Mouse (Mus musculus) neural tube, embryonic 11.5 days (tissue): ENCODE measurements around the gene Dcx. TPM values are rescaled to one million over a fixed set of nuclear protein-coding genes. Genes with fewer than 3 reads are reported as not detected.

Experiments used
- ATAC-seq: fragments of 200-750 bp; cut with Nextera tagmentation; 2 replicates; pipeline ENCODE4 v1.8.0; 2017; ENCODE audit warnings: moderate number of reproducible peaks, mild to moderate bottlenecking, moderate TSS enrichment, moderate library complexity; ENCODE audit not compliant: insufficient read depth, low FRiP score, low TSS enrichment
- DNase-seq: peaks from one replicate; pipeline ENCODE4 v3.0.0-alpha.2; 2015; ENCODE audit warnings: low spot score
- H3K27ac ChIP-seq: fragments of 300-500 bp; sonication (generic); 2 replicates; pipeline ENCODE4 v1.5.1; 2014; ENCODE audit warnings: low read depth, mild to moderate bottlenecking, low read length
- H3K27me3 ChIP-seq: fragments of 300-500 bp; sonication (generic); 2 replicates; pipeline ENCODE4 v1.6.1; 2014; ENCODE audit warnings: mild to moderate bottlenecking, low read length, mixed read lengths; ENCODE audit not compliant: control insufficient read depth, insufficient read depth
- H3K36me3 ChIP-seq: fragments of 300-500 bp; sonication (generic); 2 replicates; pipeline ENCODE4 v1.6.1; 2014; ENCODE audit warnings: mild to moderate bottlenecking, low read length, moderate library complexity, mixed read lengths; ENCODE audit not compliant: control insufficient read depth, insufficient read depth
- H3K4me1 ChIP-seq: fragments of 300-500 bp; sonication (generic); 2 replicates; pipeline ENCODE4 v1.6.1; 2014; ENCODE audit warnings: low read length, mixed read lengths; ENCODE audit not compliant: control insufficient read depth, insufficient read depth
- H3K4me2 ChIP-seq: fragments of 300-500 bp; sonication (generic); 2 replicates; pipeline ENCODE4 v1.6.1; 2014; ENCODE audit warnings: low read depth, mild to moderate bottlenecking, moderate library complexity
- H3K4me3 ChIP-seq: fragments of 300-500 bp; sonication (generic); 2 replicates; pipeline ENCODE4 v1.5.1; 2014; ENCODE audit warnings: low read depth, low read length
- H3K9ac ChIP-seq: fragments of 300-500 bp; sonication (generic); 2 replicates; pipeline ENCODE4 v1.6.1; 2014; ENCODE audit warnings: mild to moderate bottlenecking, low read length
- H3K9me3 ChIP-seq: fragments of 300-500 bp; sonication (generic); 2 replicates; pipeline ENCODE4 v1.6.1; 2016; ENCODE audit warnings: low read length; ENCODE audit not compliant: control insufficient read depth
- WGBS: fragments of 180-500 bp; shearing (Covaris S2); extraction: QIAGEN DNeasy Blood & Tissue Kit; methylation state at CpG from one replicate; pipeline ENCODE4 v1.1.7; 2014; 5-methylcytosine and 5-hydroxymethylcytosine counted together
- polyA plus RNA-seq: library from polyadenylated mRNA; unstranded; fragments of >200 nt; fragmentation: Nextera tagmentation; extraction: Ambion mirVana; gene quantifications from 2 replicates; pipeline ENCODE4 v1.2.1, GENCODE M21; 2014

The Dcx gene
- polyA plus RNA-seq, result 160 and 182 TPM in 2 replicates

- Histone ChIP-seq H3K27me3 (no peaks in the 10 kb centered on the region), H3K4me1 (no peaks in the 10 kb centered on the region), H3K27ac (peak within 1 kb of the TSS; percentile 75), H3K4me3 (peak within 1 kb of the TSS; percentile 31), H3K4me2 (no peak within 1 kb of the TSS), H3K9me3 (no peaks in the 10 kb centered on the region), H3K9ac (peak within 1 kb of the TSS; percentile 45), H3K36me3 (no peaks in the 10 kb centered on the region)
- peak; percentile 58; the same call in 1 of the 2 replicates for ATAC-seq
- 36% methylated on average over 8 of the region's 8 CpGs for WGBS
- DNase-seq, result peak; percentile 17
Observed at GRCm38 (mm10) chrX:143932958-143933357, at the start of gene Dcx. TSS of gene Dcx (minus strand) at chrX:143933311.

- WGBS, result 66% methylated on average over 6 of the region's 6 CpGs
- Histone ChIP-seq H3K9me3 (no peaks in the 10 kb centered on the region), H3K4me1 (no peaks in the 10 kb centered on the region), H3K4me2 (no peak overlapping the region), H3K9ac (no peak overlapping the region), H3K27ac (no peak overlapping the region), H3K36me3 (no peaks in the 10 kb centered on the region), H3K4me3 (no peak overlapping the region), H3K27me3 (no peaks in the 10 kb centered on the region)
- peak; percentile 9 for DNase-seq
- ATAC-seq, result no peak
Observed at GRCm38 (mm10) chrX:143966249-143966648, 33.1 kb upstream of the Dcx start.

DNA sequence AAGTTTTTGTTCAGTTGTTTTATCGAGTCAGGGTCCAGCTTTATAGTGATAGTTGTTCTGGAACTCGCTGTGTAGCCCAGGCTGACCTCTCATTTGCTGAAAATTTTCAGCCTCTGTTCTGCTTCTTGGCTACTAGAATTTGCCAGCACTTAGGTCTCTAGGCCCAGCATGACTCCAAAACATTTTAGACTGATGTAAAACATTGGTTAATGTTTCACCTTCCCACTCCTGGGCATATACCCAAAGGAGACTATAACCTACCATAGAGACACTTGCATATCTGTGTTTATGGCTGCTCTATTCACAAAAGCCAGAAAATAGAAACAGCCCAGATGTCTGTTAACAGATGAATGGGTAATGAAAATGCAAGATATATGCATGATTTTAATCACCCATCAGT is 560 bp upstream of the Dcx start:
- no peak for DNase-seq
- Histone ChIP-seq H3K9ac (no peak overlapping the region), H3K4me1 (no peaks in the 10 kb centered on the region), H3K4me3 (no peak overlapping the region), H3K36me3 (no peaks in the 10 kb centered on the region), H3K27ac (no peak overlapping the region), H3K9me3 (no peaks in the 10 kb centered on the region), H3K27me3 (no peaks in the 10 kb centered on the region), H3K4me2 (no peak overlapping the region)
- no peak for ATAC-seq
- 80% methylated on average over 2 of the region's 2 CpGs for WGBS

DNA sequence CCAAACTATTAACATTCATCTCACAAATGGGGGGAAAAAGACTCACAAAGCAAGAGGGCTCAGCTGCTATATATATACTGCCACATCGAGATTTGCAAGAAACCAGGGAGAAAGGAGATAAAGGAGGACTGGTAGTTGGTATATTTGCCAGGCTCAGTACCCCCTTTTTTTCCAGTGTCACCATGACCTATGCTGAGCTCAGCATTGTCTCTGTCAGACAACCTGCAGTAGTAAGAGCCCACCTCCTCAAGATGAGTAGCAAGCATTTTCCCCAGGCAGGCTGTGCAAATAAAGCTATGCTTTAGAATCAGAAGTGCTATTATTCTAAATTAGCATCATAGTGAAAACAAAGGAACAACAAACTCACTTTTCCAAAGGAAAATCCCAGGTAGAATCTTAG is 581 bp downstream of the Dcx start:
- ATAC-seq, result peak; percentile 64; the same call in 1 of the 2 replicates

GRCm38 (mm10) chrX:143931400-143932185 is 1.5 kb downstream of the Dcx start:
- Histone ChIP-seq H3K27ac (peak overlapping the region; percentile 75), H3K4me1 (no peaks in the 10 kb centered on the region), H3K4me2 (peak overlapping the region; percentile 31; the same call in 1 of the 2 replicates), H3K9me3 (no peaks in the 10 kb centered on the region), H3K36me3 (no peaks in the 10 kb centered on the region), H3K4me3 (peak overlapping the region; percentile 31), H3K9ac (peak overlapping the region; percentile 45), H3K27me3 (no peaks in the 10 kb centered on the region)
- ATAC-seq (peak; percentile 72), DNase-seq (peak; percentile 11)
- WGBS, result 44% methylated on average over 6 of the region's 6 CpGs

More for the DNA sequence above, 581 bp downstream of the Dcx start:
- Histone ChIP-seq H3K9ac (peak overlapping the region; percentile 45), H3K4me3 (peak overlapping the region; percentile 31), H3K36me3 (no peaks in the 10 kb centered on the region), H3K27ac (peak overlapping the region; percentile 75), H3K27me3 (no peaks in the 10 kb centered on the region), H3K9me3 (no peaks in the 10 kb centered on the region), H3K4me1 (no peaks in the 10 kb centered on the region), H3K4me2 (no peak overlapping the region)
- 63% methylated on average over 1 of the region's 1 CpGs for WGBS
- no peak for DNase-seq

GRCm38 (mm10) chrX:143922070-143922469 is 11.0 kb downstream of the Dcx start:
- ATAC-seq, result no peak

DNA sequence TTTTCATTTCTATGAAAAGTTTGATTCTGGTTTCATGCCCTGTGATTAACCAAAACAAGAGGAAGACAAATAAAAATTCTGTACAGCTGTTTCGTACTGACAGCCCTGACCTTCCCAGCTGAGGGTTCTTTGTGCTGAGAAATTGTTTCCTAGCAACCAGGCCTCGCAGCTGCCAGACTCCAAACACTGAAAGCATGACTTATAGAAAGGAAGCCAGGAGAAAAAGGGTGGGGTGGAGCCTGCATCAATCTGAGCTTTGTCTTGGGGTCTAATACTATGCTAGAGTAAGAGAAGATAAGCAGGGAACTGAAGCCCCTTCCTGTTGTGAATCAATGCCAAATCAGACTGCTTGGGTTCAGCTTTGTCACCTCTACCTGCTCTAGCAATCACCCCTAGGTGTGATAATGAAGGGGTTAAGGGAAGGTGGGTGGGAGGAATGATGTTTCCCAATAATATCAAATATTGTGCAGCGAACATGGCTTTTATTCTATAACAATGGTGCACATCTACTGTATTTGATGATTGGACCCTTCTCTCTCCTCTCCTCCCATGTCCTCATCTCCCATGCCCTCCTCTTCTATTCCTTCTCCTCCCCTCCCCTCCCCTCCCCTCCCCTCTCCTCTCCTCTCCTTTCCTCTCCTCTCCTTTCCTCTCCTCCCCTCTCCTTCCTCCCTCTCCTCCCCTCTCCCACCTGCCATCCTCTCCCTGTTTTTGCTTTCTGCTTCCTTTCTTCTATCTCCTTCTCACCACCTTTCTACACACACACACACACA is 26.2 kb downstream of the Dcx start:
- H3K4me1 ChIP-seq, result no peaks in the 10 kb centered on the region
- peak; percentile 65 for DNase-seq
- H3K4me2 ChIP-seq, result no peak overlapping the region
- no peaks in the 10 kb centered on the region for H3K27me3 ChIP-seq
- H3K36me3 ChIP-seq, result no peaks in the 10 kb centered on the region
- H3K9ac ChIP-seq, result no peak overlapping the region
- H3K27ac ChIP-seq, result peak overlapping the region; percentile 53
- no peak overlapping the region for H3K4me3 ChIP-seq
- peak; percentile 89 for ATAC-seq
- WGBS, result 38% methylated on average over 3 of the region's 3 CpGs
- no peaks in the 10 kb centered on the region for H3K9me3 ChIP-seq

More at GRCm38 (mm10) chrX:143922070-143922469, 11.0 kb downstream of the Dcx start:
- Histone ChIP-seq H3K27ac (no peak overlapping the region), H3K36me3 (no peaks in the 10 kb centered on the region), H3K4me2 (no peak overlapping the region), H3K4me1 (no peaks in the 10 kb centered on the region), H3K4me3 (no peak overlapping the region), H3K9me3 (no peaks in the 10 kb centered on the region), H3K27me3 (no peaks in the 10 kb centered on the region), H3K9ac (no peak overlapping the region)
- WGBS, result 88% methylated on average over 5 of the region's 5 CpGs
- DNase-seq, result no peak

DNA sequence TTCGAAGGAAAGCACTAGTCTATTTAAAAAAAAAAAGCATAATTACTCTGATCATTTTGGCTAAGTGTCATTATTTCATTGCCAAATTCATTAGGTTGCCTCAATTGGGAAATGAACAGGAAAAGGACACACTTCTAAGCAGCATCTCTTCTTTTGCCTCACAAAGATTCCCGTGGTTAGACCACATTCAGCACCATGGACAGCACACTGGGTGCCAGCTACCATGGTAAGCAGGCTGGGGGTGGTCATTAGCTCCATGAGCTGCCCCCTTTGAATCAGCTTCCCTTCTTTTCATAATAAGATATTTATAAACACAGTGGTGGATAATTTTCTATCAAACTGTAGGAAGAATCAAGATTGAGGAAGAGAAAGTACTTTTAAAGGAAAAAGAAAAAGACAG is 28.4 kb downstream of the Dcx start:
- no peaks in the 10 kb centered on the region for H3K27me3 ChIP-seq
- no peak overlapping the region for H3K4me3 ChIP-seq
- ATAC-seq (no peak), DNase-seq (peak; percentile 53)
- no peaks in the 10 kb centered on the region for H3K9me3 ChIP-seq
- no peak overlapping the region for H3K4me2 ChIP-seq
- no peaks in the 10 kb centered on the region for H3K36me3 ChIP-seq
- no peaks in the 10 kb centered on the region for H3K4me1 ChIP-seq
- WGBS, result 24% methylated on average over 2 of the region's 2 CpGs
- no peak overlapping the region for H3K27ac ChIP-seq
- no peak overlapping the region for H3K9ac ChIP-seq
